Mouse (Mus musculus): ENCODE results near the gene Kcnj11. TPM values are rescaled to one million over a fixed set of nuclear protein-coding genes. Genes with fewer than 3 reads are reported as not detected.

Kcnj11 gene
- polyA plus RNA-seq, 1 experiment from 2014 or later = 0.21 TPM

Other genes with a start within 250 kb of the Kcnj11 start
- 83.8 and 89.1 TPM in 2 replicates for gene Kdelr1, start 228.0 kb downstream of the Kcnj11 start, polyA plus RNA-seq (2015; fragmentation: Nextera tagmentation; extraction: Ambion mirVana)
- gene Grin2d, start 222.4 kb downstream of the Kcnj11 start, polyA plus RNA-seq (2015; fragmentation: Nextera tagmentation; extraction: Ambion mirVana) = 0.42 and 0.47 TPM in 2 replicates
- gene Syngr4, start 204.1 kb downstream of the Kcnj11 start, polyA plus RNA-seq (2015; fragmentation: Nextera tagmentation; extraction: Ambion mirVana) = 0.93 and 1.1 TPM in 2 replicates
- 6.2 and 6.5 TPM in 2 replicates for gene Tmem143, start 203.8 kb downstream of the Kcnj11 start, polyA plus RNA-seq (2015; fragmentation: Nextera tagmentation; extraction: Ambion mirVana)
- gene Emp3, start 179.4 kb downstream of the Kcnj11 start, polyA plus RNA-seq (2015; fragmentation: Nextera tagmentation; extraction: Ambion mirVana) = 164 and 194 TPM in 2 replicates
- 10.8 and 12.2 TPM in 2 replicates for gene Ccdc114, start 176.7 kb downstream of the Kcnj11 start, polyA plus RNA-seq (2015; fragmentation: Nextera tagmentation; extraction: Ambion mirVana)
- 0.93 and 1.1 TPM in 2 replicates for gene Abcc6, start 70.5 kb downstream of the Kcnj11 start, polyA plus RNA-seq (2015; fragmentation: Nextera tagmentation; extraction: Ambion mirVana)
- 39.9 and 40.4 TPM in 2 replicates for gene Nomo1, start 67.1 kb downstream of the Kcnj11 start, polyA plus RNA-seq (2015; fragmentation: Nextera tagmentation; extraction: Ambion mirVana)
- 2.2 and 2.3 TPM in 2 replicates for gene Abcc8, start 79.3 kb upstream of the Kcnj11 start, polyA plus RNA-seq (2015; fragmentation: Nextera tagmentation; extraction: Ambion mirVana)
- 13.8 and 14.5 TPM in 2 replicates for gene Ush1c, start 137.7 kb upstream of the Kcnj11 start, polyA plus RNA-seq (2015; fragmentation: Nextera tagmentation; extraction: Ambion mirVana)
- gene Otog, start 140.2 kb upstream of the Kcnj11 start, polyA plus RNA-seq (2015; fragmentation: Nextera tagmentation; extraction: Ambion mirVana) = 0.04 and 0.06 TPM in 2 replicates

All from kidney, embryonic 15.5 days (tissue).